Mouse (Mus musculus) embryonic stem cell, embryonic (primary cell): ENCODE data around the gene 1700016K19Rik.

Source experiments
- CTCF ChIA-PET, 4 experiments: fragments of 300-600 bp in 2 of 4; fragments of 350-600 bp in 2 of 4; sonication (Branson Sonifier 250); formaldehyde crosslinking; loops; one replicate each; lab custom pipeline; 2022; ENCODE audit warnings: inconsistent platforms in 2 of 4; lab: Charles Lee
- POLR2A ChIA-PET, 4 experiments: fragments of 300-600 bp in 2 of 4; fragments of 350-600 bp in 2 of 4; sonication (Branson Sonifier 250); formaldehyde crosslinking; loops; one replicate each; lab custom pipeline; 2022; ENCODE audit warnings: antibody characterized with exemption in 4 of 4, inconsistent platforms in 1 of 4; lab: Charles Lee

Gene 1700016K19Rik

GRCm38 (mm10) chr11:75999440-76000155 lies at the start of gene 1700016K19Rik:
Gene 1700016K19Rik (plus strand): TSS chr11:75999912.
- ChIA-PET CTCF (interaction anchor here in 3 of 4 experiments (0.5 to 2.9 kb wide), 9 partner anchors 8 to 218 kb away, joined by 3 to 9 read pairs (median 3); partner anchors contain the start of gene Rflnb (in 1 of the 3)), POLR2A (interaction anchor here in 1 of 4 experiments (0.6 to 1.6 kb wide), 3 partner anchors 8 to 1982 kb away, joined by 3 to 5 read pairs (median 4); no protein-coding TSS in a partner anchor)

- ChIA-PET POLR2A (no interaction called here), CTCF (no interaction called here)
These were observed 49.3 kb upstream of the 1700016K19Rik start for GRCm38 (mm10) chr11:75950459-75950858.

- ChIA-PET POLR2A (no interaction called here), CTCF (no interaction called here)
These were observed 47.8 kb upstream of the 1700016K19Rik start for GRCm38 (mm10) chr11:75951895-75952294.

- ChIA-PET CTCF (interaction anchor here in 2 of 4 experiments (0.8 to 2.0 kb wide), 2 partner anchors 12 to 41 kb away, joined by 3 to 7 read pairs; no protein-coding TSS in a partner anchor), POLR2A (interaction anchor here in 3 of 4 experiments (0.6 to 1.4 kb wide), 3 partner anchors 12 to 37 kb away, joined by 4 to 5 read pairs (median 5); no protein-coding TSS in a partner anchor)
These were observed 44.8 kb upstream of the 1700016K19Rik start for GRCm38 (mm10) chr11:75954896-75955295.

- CTCF ChIA-PET = no interaction called here
- POLR2A ChIA-PET = interaction anchor here in 1 of 4 experiments (0.8 to 0.9 kb wide), 2 partner anchors 57 to 74 kb away, joined by 3 read pairs; no protein-coding TSS in a partner anchor
These were observed 43.1 kb upstream of the 1700016K19Rik start for GRCm38 (mm10) chr11:75956651-75957050.

- CTCF ChIA-PET = no interaction called here
- POLR2A ChIA-PET = interaction anchor here in 1 of 4 experiments (0.8 kb wide), 1 partner anchor 57 kb away, joined by 3 read pairs; no protein-coding TSS in a partner anchor
These were observed 42.4 kb upstream of the 1700016K19Rik start for GRCm38 (mm10) chr11:75957124-75957832.

- CTCF ChIA-PET = no interaction called here
These were observed 37.9 kb upstream of the 1700016K19Rik start for GRCm38 (mm10) chr11:75961782-75962181.

GRCm38 (mm10) chr11:75963730-75964475 lies 35.8 kb upstream of the 1700016K19Rik start:
- ChIA-PET CTCF (interaction anchor here in 2 of 4 experiments (0.7 to 1.7 kb wide), 5 partner anchors 36 to 195 kb away, joined by 3 to 7 read pairs (median 4); partner anchors contain the start of gene 1700016K19Rik (in 1 of the 2)), POLR2A (interaction anchor here in 2 of 4 experiments (0.6 to 2.5 kb wide), 8 partner anchors 10 to 232 kb away, joined by 3 to 9 read pairs (median 3); partner anchors contain the start of gene Rph3al (in 1 of the 2))

More at GRCm38 (mm10) chr11:75961782-75962181, 37.9 kb upstream of the 1700016K19Rik start:
- POLR2A ChIA-PET = interaction anchor here in 2 of 4 experiments (0.5 to 0.6 kb wide), 2 partner anchors 16 to 220 kb away, joined by 3 to 4 read pairs; no protein-coding TSS in a partner anchor

GRCm38 (mm10) chr11:75964476-75964730 lies 35.3 kb upstream of the 1700016K19Rik start:
- POLR2A ChIA-PET = interaction anchor here in 2 of 4 experiments (0.6 to 2.5 kb wide), 8 partner anchors 10 to 233 kb away, joined by 3 to 9 read pairs (median 3); partner anchors contain the start of gene Rph3al (in 1 of the 2)

GRCm38 (mm10) chr11:75965674-75966400 lies 33.9 kb upstream of the 1700016K19Rik start:
- ChIA-PET CTCF (interaction anchor here (0.6 to 3.3 kb wide), 29 partner anchors 12 to 505 kb away, joined by 3 to 65 read pairs (median 7); no protein-coding TSS in a partner anchor), POLR2A (interaction anchor here in 3 of 4 experiments (0.6 to 2.5 kb wide), 19 partner anchors 11 to 510 kb away, joined by 3 to 11 read pairs (median 5); partner anchors contain the start of genes Rph3al (in 1 of the 3), Timm22 (in 1 of the 3) and Ywhae (in 1 of the 3))

More at GRCm38 (mm10) chr11:75964476-75964730, 35.3 kb upstream of the 1700016K19Rik start:
- CTCF ChIA-PET = interaction anchor here in 2 of 4 experiments (0.7 to 1.7 kb wide), 4 partner anchors 35 to 182 kb away, joined by 3 to 7 read pairs (median 4); partner anchors contain the start of gene 1700016K19Rik (in 1 of the 2)

- CTCF ChIA-PET = interaction anchor here (0.5 to 3.3 kb wide), 132 partner anchors 8 to 735 kb away, joined by 3 to 65 read pairs (median 4); partner anchors contain the start of genes Rph3al (in 3 of the 4), 1700016K19Rik (in 2 of the 4), Rflnb (in 1 of the 4) and Rilp (in 1 of the 4)
- POLR2A ChIA-PET = interaction anchor here in 3 of 4 experiments (0.5 to 2.2 kb wide), 34 partner anchors 10 to 511 kb away, joined by 3 to 11 read pairs (median 4); partner anchors contain the start of genes Ywhae (in 2 of the 3), Dbil5 (in 1 of the 3), Gemin4 (in 1 of the 3) and Rph3al (in 1 of the 3)
These were observed 33.0 kb upstream of the 1700016K19Rik start for GRCm38 (mm10) chr11:75966401-75967372.

- ChIA-PET POLR2A (interaction anchor here in 1 of 4 experiments (0.9 kb wide), 1 partner anchor 11 kb away, joined by 3 read pairs; no protein-coding TSS in a partner anchor), CTCF (interaction anchor here in 3 of 4 experiments (0.6 to 3.3 kb wide), 8 partner anchors 10 to 912 kb away, joined by 3 to 65 read pairs (median 5); no protein-coding TSS in a partner anchor)
These were observed 31.0 kb upstream of the 1700016K19Rik start for GRCm38 (mm10) chr11:75968761-75969160.

- ChIA-PET CTCF (interaction anchor here (0.6 to 2.1 kb wide), 11 partner anchors 9 to 496 kb away, joined by 3 to 10 read pairs (median 4); no protein-coding TSS in a partner anchor), POLR2A (no interaction called here)
These were observed 29.1 kb upstream of the 1700016K19Rik start for GRCm38 (mm10) chr11:75970629-75971028.

GRCm38 (mm10) chr11:75972188-75972587 lies 27.5 kb upstream of the 1700016K19Rik start:
- ChIA-PET CTCF (interaction anchor here in 2 of 4 experiments (0.6 kb wide), 2 partner anchors 22 to 271 kb away, joined by 3 to 5 read pairs; no protein-coding TSS in a partner anchor), POLR2A (no interaction called here)

GRCm38 (mm10) chr11:75972916-75973567 lies 26.7 kb upstream of the 1700016K19Rik start:
- ChIA-PET POLR2A (interaction anchor here in 1 of 4 experiments (0.5 kb wide), 1 partner anchor 164 kb away, joined by 3 read pairs; no protein-coding TSS in a partner anchor), CTCF (no interaction called here)
